Mouse (Mus musculus): ENCODE measurements around the gene Tmem203.
A peak's percentile ranks its signal among the peaks of the same experiment; 100 is the strongest.
"Not testable (repeated sequence)": the region's sequence is repeated elsewhere in the genome, so short reads cannot be mapped to it uniquely, and the experiment has no call there.

The Tmem203 gene

GRCm38 (mm10) chr2:25234050-25234449 lies 21.2 kb upstream of the Tmem203 start, which contains the start of gene Slc34a3:
Gene Slc34a3, minus strand, starts transcription at chr2:25234364.
- DNase-seq (ENCODE audit: low spot score in 2 of 2), result no peak

GRCm38 (mm10) chr2:25234551-25235220 lies 20.6 kb upstream of the Tmem203 start:
- no peak for DNase-seq (ENCODE audit: low spot score in 2 of 2)

DNA sequence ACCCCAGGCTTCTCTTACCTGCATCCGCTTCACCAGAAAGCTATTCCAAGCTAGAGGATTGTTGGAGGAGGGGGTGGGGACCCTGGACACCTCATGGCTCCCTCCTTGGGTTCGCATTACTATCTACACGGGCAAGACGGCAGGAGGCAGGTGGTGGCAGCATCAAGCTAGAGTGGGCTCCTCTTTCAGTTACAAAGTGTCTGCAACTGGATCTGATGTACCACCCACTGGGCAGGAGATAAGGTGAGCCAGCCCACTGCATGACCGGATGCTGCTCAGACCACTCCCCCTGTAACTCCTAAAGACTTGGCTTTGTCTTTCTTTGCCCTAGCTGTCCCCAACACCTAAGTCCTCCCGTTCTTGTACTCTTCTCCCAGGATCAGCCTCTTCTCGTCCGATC lies 18.6 kb upstream of the Tmem203 start, which contains the start of gene Rnf224:
Gene Rnf224 (minus strand): TSS at position 174 of the 400 bp plus-strand sequence.
- no peak for DNase-seq (ENCODE audit: low spot score in 2 of 2)

- no peak for DNase-seq (ENCODE audit: low spot score in 2 of 2)
Measured at GRCm38 (mm10) chr2:25237522-25237921, 17.7 kb upstream of the Tmem203 start.

GRCm38 (mm10) chr2:25238106-25238505 lies 17.1 kb upstream of the Tmem203 start:
- DNase-seq (ENCODE audit: low spot score in 2 of 2), result no peak

- DNase-seq (ENCODE audit: low spot score in 2 of 2), result no peak
Measured at GRCm38 (mm10) chr2:25239766-25240165, 15.5 kb upstream of the Tmem203 start.

DNA sequence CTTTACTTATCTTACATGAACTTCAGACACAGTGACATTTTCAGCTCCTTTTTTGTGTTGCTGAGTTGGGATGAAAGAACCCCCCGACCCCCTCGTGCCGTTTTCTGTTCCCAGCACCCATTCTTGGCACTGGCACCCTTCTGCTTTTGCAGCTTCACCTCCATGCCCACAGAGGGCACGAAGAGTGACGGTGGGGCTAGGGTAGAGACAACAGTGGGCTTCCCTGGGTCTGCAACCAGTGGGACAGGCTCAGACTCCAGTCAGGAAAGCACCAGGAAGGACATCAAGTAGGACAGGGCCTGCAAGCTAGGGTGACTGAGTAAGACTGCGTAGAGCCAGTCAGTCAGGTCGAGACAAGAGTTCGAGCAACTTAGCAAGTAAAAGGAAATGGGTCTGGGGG lies 14.9 kb upstream of the Tmem203 start:
- DNase-seq (ENCODE audit: low spot score in 2 of 2), result no peak

- DNase-seq (ENCODE audit: low spot score in 2 of 2), result peak in 1 of 2 experiments; percentile 52
Measured at GRCm38 (mm10) chr2:25240723-25241437, 14.4 kb upstream of the Tmem203 start.

DNA sequence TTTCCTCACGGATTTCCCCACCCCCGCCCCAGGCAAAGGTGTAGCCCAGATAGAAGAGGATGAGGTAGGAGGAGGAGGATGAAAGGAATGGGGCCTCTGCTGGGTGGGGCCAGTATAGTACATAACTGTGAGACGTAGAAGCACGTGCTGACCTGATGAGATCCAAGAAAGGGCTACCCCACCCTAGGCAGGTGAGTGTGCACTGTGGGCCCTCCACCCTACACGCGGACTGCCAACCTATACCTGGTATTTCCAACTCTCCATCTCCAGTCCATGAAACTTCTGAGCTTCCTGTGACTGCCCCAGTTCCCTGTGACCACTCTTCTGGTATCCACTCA lies 13.8 kb upstream of the Tmem203 start:
- no peak for DNase-seq (ENCODE audit: low spot score in 2 of 2)

GRCm38 (mm10) chr2:25242101-25242506 lies 13.1 kb upstream of the Tmem203 start, which contains the start of the genes Rnf208 and Cysrt1:
Gene Rnf208, plus strand, starts transcription at chr2:25242255.
Gene Cysrt1, minus strand, starts transcription at chr2:25242452.
- peak in 1 of 2 experiments; percentile 38 for DNase-seq (ENCODE audit: low spot score in 2 of 2)

- DNase-seq (ENCODE audit: low spot score in 2 of 2), result no peak
Measured at GRCm38 (mm10) chr2:25243342-25243741, 11.9 kb upstream of the Tmem203 start.

GRCm38 (mm10) chr2:25244144-25244543 lies 11.1 kb upstream of the Tmem203 start:
- DNase-seq (ENCODE audit: low spot score in 2 of 2), result no peak

DNA sequence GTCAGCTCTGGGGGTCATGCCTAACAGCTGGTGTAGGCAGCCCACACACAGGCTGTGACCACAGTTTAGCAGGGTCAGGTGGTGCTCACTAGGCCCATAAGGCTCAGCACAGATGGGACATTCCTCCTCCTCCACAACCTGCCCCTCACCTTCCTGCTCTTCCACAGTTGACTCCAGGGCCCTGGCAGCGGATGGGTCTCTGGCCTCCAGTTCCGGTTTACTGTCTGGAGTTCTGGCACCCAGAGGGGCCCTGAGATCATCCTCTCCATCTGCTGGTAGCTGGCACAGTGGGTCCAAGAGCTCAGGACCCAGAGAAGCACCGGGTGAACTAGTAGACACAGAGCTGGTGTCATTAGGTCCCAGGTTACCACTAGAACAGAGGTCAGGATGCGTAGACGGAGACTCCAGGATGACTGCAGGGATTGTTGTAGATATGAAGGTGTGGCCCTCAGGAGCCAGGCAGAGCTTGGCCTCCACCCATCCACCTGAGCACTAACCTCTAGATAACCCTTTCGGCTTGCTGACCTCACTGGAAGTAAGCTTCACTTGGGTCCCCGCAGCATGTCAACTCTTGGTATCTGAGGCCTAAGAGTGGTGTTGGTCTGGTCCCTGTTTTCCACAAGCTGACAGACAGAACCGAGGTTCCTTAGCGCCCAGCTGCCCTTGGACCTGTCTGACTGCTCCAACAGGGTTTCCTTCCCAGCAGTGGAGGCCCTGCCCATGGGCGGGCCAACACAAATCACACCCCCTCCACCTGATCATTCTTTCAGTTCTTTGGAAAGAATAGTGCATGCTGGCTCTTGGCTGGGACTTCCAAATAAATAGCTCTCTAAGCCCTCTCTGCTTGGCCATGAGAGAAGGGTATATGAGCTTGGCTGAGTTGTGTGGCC lies 8.8 kb upstream of the Tmem203 start, which contains the start of gene AL732309.1:
Gene AL732309.1 (minus strand): TSS at position 681 of the 890 bp plus-strand sequence.
- no peak for DNase-seq (ENCODE audit: low spot score in 2 of 2)

- no peak for DNase-seq (ENCODE audit: low spot score in 2 of 2)
Measured at GRCm38 (mm10) chr2:25252331-25252730, 2.9 kb upstream of the Tmem203 start.

GRCm38 (mm10) chr2:25256443-25257109 lies 1.3 kb downstream of the Tmem203 start:
- not testable (repeated sequence) for DNase-seq (ENCODE audit: low spot score in 2 of 2)

GRCm38 (mm10) chr2:25257250-25257649 lies 2.0 kb downstream of the Tmem203 start:
- DNase-seq (ENCODE audit: low spot score in 2 of 2), result not testable (repeated sequence)

DNA sequence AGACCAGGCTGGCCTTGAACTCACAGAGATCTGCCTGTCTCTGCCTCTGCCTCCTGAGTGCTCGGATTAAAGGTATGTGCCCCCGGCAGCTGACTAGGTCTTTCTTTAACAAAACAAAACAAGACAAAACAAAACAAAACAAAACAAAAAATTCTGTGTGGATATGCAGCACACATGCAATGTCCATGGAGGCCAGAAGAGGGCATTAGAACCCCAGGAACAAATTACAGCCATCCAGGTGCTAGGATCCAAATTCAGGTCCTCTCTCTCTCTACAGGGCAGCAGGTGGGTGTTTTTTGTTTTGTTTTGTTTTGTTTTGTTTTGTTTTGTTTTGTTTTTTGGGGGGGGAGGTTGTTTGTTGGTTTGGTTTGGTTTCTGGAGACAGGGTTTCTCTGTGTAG lies 3.6 kb downstream of the Tmem203 start:
- no peak for DNase-seq (ENCODE audit: low spot score in 2 of 2)

DNA sequence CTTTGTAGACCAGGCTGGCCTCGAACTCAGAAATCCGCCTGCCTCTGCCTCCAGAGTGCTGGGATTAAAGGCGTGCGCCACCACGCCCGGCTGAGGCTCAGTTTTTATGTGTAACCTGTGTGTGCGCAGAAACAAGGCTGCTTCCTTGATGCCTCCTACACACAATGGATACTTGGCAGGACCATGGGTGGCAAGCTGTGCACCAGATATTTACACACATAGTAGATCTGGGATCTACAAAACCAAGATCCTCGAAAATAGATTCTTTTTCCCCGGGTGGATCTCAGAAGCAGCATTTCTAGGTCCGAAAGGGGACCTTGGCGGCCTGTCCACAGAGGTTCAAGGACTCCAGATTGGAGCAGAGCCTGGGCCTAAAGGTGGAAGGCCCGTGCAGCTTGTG lies 6.6 kb downstream of the Tmem203 start:
- no peak for DNase-seq (ENCODE audit: low spot score in 2 of 2)

GRCm38 (mm10) chr2:25262291-25262767 lies 7.1 kb downstream of the Tmem203 start, which contains the start of gene Tprn:
Gene Tprn, plus strand, starts transcription at chr2:25262618.
- peak; percentile 89 to 93 for DNase-seq (ENCODE audit: low spot score in 2 of 2)

GRCm38 (mm10) chr2:25262795-25263622 lies 7.8 kb downstream of the Tmem203 start:
- no peak for DNase-seq (ENCODE audit: low spot score in 2 of 2)
